Mouse (Mus musculus) stomach, embryonic 15.5 days (tissue): ENCODE results near the gene Supt5. TPM values are rescaled to one million over a fixed set of nuclear protein-coding genes. Genes with fewer than 3 reads are reported as not detected.

Experiments
- ATAC-seq: fragments of 200-750 bp; cut with Nextera tagmentation; 2 replicates; pipeline ENCODE4 v1.8.0; 2017; ENCODE audit warnings: low read depth, moderate number of reproducible peaks, moderate TSS enrichment; ENCODE audit not compliant: insufficient read depth, low FRiP score
- H3K27ac ChIP-seq: fragments of 300-500 bp; sonication (generic); 2 replicates; pipeline ENCODE4 v1.5.1; 2015; ENCODE audit warnings: mild to moderate bottlenecking, inconsistent platforms
- H3K27me3 ChIP-seq: fragments of 300-500 bp; sonication (generic); replicated peaks from 2 replicates; pipeline ENCODE4 v1.6.1; 2015; ENCODE audit warnings: inconsistent platforms
- H3K36me3 ChIP-seq: fragments of 300-500 bp; sonication (generic); 2 replicates; pipeline ENCODE4 v1.6.1; 2015; ENCODE audit warnings: inconsistent platforms
- H3K4me1 ChIP-seq: fragments of 300-500 bp; sonication (generic); 2 replicates; pipeline ENCODE4 v1.6.1; 2015; ENCODE audit warnings: inconsistent platforms
- H3K4me2 ChIP-seq: fragments of 300-500 bp; sonication (generic); 2 replicates; pipeline ENCODE4 v1.6.1; 2015; ENCODE audit warnings: mild to moderate bottlenecking, inconsistent platforms
- H3K4me3 ChIP-seq: fragments of 300-500 bp; sonication (generic); replicated peaks from 2 replicates; pipeline ENCODE4 v1.5.1; 2015; ENCODE audit warnings: inconsistent platforms
- H3K9ac ChIP-seq: fragments of 300-500 bp; sonication (generic); 2 replicates; pipeline ENCODE4 v1.6.1; 2015; ENCODE audit warnings: inconsistent platforms
- H3K9me3 ChIP-seq: fragments of 300-500 bp; sonication (generic); 2 replicates; pipeline ENCODE4 v1.6.1; 2016; ENCODE audit warnings: inconsistent platforms
- WGBS: fragments of 180-500 bp; shearing (Covaris S2); methylation state at CpG from one replicate; pipeline ENCODE4 v1.1.7; 2015; 5-methylcytosine and 5-hydroxymethylcytosine counted together
- polyA plus RNA-seq: library from polyadenylated mRNA; unstranded; fragments of >200 nt; fragmentation: Nextera tagmentation; extraction: Ambion mirVana; gene quantifications from 2 replicates; pipeline ENCODE4 v1.2.1, GENCODE M21; 2015

The Supt5 gene
- polyA plus RNA-seq, 1 experiment from 2014 or later: 70.6 TPM

DNA sequence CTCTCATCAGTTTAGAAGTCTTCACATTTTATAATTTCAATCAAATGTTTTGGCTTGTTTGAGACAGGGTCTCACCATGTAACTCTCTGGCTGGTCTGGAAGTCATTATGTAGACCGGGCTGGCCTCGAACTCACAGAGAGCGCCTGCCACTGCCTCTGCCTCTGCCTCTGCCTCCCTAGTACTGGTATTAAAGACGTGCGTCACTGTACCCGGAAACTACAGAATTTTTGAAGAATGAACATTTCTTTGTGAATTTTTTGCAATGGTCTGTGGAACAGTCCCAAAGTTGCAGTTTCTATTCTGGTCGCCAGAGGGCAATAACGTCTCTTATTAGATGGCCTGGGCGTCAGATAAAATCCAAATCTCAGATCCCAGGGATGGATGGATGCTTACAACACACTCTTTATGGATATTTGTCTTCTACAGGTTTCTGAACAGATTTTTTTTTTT, 34.6 kb upstream of the Supt5 start:
- peak; percentile 0; the same call in 1 of the 2 replicates for ATAC-seq
- peak overlapping the region; percentile 63 for H3K4me3 ChIP-seq
- H3K27me3 ChIP-seq: no peaks in the 10 kb centered on the region

DNA sequence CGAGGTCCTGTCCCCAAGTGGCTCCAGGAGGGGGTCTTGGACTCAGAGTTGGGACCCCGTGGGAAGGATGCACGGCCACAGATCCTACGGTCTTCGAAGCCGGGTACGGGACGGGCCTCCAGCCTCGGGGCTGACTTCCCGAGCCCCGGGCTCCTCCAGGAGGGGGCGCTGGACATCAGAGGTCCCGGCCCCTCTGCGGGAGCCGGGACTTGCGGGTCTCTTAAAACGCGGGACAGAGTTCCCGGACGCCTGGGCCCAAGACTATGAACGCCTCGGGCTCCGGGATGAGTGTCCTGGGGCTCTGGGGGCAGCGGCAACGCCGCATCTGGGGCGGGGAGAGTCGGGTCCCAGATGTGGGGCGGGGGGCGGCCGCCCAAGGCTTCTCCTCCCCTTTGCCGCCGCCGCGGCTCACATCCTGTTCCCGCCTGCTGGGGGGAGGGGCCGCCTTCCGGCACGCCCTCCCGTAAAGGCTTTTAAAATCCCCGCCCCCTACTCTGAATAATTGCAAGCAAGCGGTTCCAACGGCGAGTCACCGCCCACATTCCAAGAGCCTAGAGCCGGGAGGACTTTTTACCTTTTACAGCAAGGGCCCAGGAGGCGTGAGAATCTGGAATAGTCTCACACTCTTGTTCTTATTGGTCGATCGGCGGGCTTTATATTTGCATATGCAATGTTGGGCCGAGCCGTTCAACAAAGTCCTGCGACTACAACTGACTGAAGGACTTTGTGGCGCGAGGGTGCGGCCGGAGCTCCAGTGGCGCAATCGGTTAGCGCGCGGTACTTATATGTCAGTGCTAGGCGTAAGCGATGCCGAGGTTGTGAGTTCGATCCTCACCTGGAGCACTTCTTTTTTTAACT, 33.9 kb upstream of the Supt5 start, which contains the start of gene Plekhg2:
Gene Plekhg2 (minus strand): TSS at position 349 of the 858 bp plus-strand sequence.
- H3K4me2 ChIP-seq: peak within 1 kb of the TSS; percentile 69
- peak; percentile 89 for ATAC-seq
- H3K36me3 ChIP-seq: peaks cover 11% of the 10 kb centered on the region
- H3K4me1 ChIP-seq: peaks cover 33% of the 10 kb centered on the region
- H3K4me3 ChIP-seq: peak within 1 kb of the TSS; percentile 63
- WGBS: under 1% methylated on average over 66 of the region's 66 CpGs
- H3K9me3 ChIP-seq: no peaks in the 10 kb centered on the region
- peak within 1 kb of the TSS; percentile 58 for H3K9ac ChIP-seq
- no peaks in the 10 kb centered on the region for H3K27me3 ChIP-seq
- H3K27ac ChIP-seq: peak within 1 kb of the TSS; percentile 95

More for the DNA sequence above, 34.6 kb upstream of the Supt5 start:
- H3K9ac ChIP-seq: no peak overlapping the region; the same call in 1 of the 2 replicates
- H3K4me1 ChIP-seq: peaks cover 40% of the 10 kb centered on the region
- H3K9me3 ChIP-seq: no peaks in the 10 kb centered on the region
- WGBS: under 1% methylated on average over 9 of the region's 9 CpGs
- H3K27ac ChIP-seq: peak overlapping the region; percentile 95
- peaks cover 9% of the 10 kb centered on the region for H3K36me3 ChIP-seq
- H3K4me2 ChIP-seq: peak overlapping the region; percentile 69

GRCm38 (mm10) chr7:28371514-28371989, 33.0 kb upstream of the Supt5 start:
- H3K4me1 ChIP-seq: peaks cover 26% of the 10 kb centered on the region
- under 1% methylated on average over 40 of the region's 43 CpGs for WGBS
- ATAC-seq: no peak

GRCm38 (mm10) chr7:28370977-28371513, 32.5 kb upstream of the Supt5 start:
- ATAC-seq: no peak
- Histone ChIP-seq H3K9ac (peak overlapping the region; percentile 58), H3K27me3 (no peaks in the 10 kb centered on the region), H3K4me2 (peak overlapping the region; percentile 69), H3K4me1 (peaks cover 21% of the 10 kb centered on the region), H3K9me3 (no peaks in the 10 kb centered on the region), H3K4me3 (peak overlapping the region; percentile 63), H3K27ac (peak overlapping the region; percentile 95), H3K36me3 (peaks cover 19% of the 10 kb centered on the region)
- 4% methylated on average over 11 of the region's 11 CpGs for WGBS

More at GRCm38 (mm10) chr7:28371514-28371989, 33.0 kb upstream of the Supt5 start:
- Histone ChIP-seq H3K27ac (peak overlapping the region; percentile 95), H3K4me3 (peak overlapping the region; percentile 63), H3K9me3 (no peaks in the 10 kb centered on the region), H3K4me2 (peak overlapping the region; percentile 69), H3K36me3 (peaks cover 16% of the 10 kb centered on the region), H3K27me3 (no peaks in the 10 kb centered on the region), H3K9ac (peak overlapping the region; percentile 58)

DNA sequence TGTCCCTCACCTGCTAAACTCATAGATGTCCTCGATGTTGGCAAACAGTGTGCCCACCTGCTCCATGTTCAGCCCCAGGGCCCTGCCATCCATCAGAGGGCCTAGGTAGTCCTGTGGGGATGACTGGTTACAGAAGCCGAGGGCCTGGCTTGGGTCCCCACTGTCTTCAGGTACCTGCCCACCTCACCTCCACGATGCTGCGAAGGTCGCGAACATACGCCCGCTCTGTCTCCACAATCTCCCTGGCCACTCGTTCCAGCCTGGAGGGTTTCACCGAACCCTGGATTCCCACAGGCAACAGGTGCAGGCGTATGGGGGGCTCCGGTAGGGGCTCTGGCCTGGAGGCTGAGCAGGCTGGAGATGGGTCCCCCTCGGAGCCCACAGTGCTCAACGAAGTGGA, 31.5 kb upstream of the Supt5 start:
- peaks cover 27% of the 10 kb centered on the region for H3K36me3 ChIP-seq

GRCm38 (mm10) chr7:28368276-28368920, 29.9 kb upstream of the Supt5 start:
- 88% methylated on average over 16 of the region's 16 CpGs for WGBS
- no peak for ATAC-seq
- no peak overlapping the region for H3K27ac ChIP-seq
- peaks cover 16% of the 10 kb centered on the region for H3K4me1 ChIP-seq
- H3K4me3 ChIP-seq: no peak overlapping the region
- H3K27me3 ChIP-seq: no peaks in the 10 kb centered on the region
- H3K36me3 ChIP-seq: peaks cover 39% of the 10 kb centered on the region
- H3K9me3 ChIP-seq: no peaks in the 10 kb centered on the region
- H3K9ac ChIP-seq: no peak overlapping the region
- H3K4me2 ChIP-seq: no peak overlapping the region

More for the DNA sequence above, 31.5 kb upstream of the Supt5 start:
- no peaks in the 10 kb centered on the region for H3K27me3 ChIP-seq
- ATAC-seq: no peak
- H3K4me1 ChIP-seq: peaks cover 20% of the 10 kb centered on the region
- H3K9ac ChIP-seq: no peak overlapping the region
- H3K9me3 ChIP-seq: no peaks in the 10 kb centered on the region
- peak overlapping the region; percentile 69 for H3K4me2 ChIP-seq
- H3K27ac ChIP-seq: no peak overlapping the region
- H3K4me3 ChIP-seq: peak overlapping the region; percentile 63
- 89% methylated on average over 14 of the region's 14 CpGs for WGBS

GRCm38 (mm10) chr7:28367663-28368275, 29.2 kb upstream of the Supt5 start:
- no peak for ATAC-seq
- Histone ChIP-seq H3K9ac (no peak overlapping the region), H3K4me3 (no peak overlapping the region), H3K4me1 (peaks cover 16% of the 10 kb centered on the region), H3K9me3 (no peaks in the 10 kb centered on the region), H3K27ac (no peak overlapping the region), H3K27me3 (no peaks in the 10 kb centered on the region), H3K4me2 (no peak overlapping the region), H3K36me3 (peaks cover 42% of the 10 kb centered on the region)
- WGBS: 88% methylated on average over 16 of the region's 16 CpGs

GRCm38 (mm10) chr7:28362441-28363060, 24.0 kb upstream of the Supt5 start:
- 76% methylated on average over 16 of the region's 16 CpGs for WGBS

DNA sequence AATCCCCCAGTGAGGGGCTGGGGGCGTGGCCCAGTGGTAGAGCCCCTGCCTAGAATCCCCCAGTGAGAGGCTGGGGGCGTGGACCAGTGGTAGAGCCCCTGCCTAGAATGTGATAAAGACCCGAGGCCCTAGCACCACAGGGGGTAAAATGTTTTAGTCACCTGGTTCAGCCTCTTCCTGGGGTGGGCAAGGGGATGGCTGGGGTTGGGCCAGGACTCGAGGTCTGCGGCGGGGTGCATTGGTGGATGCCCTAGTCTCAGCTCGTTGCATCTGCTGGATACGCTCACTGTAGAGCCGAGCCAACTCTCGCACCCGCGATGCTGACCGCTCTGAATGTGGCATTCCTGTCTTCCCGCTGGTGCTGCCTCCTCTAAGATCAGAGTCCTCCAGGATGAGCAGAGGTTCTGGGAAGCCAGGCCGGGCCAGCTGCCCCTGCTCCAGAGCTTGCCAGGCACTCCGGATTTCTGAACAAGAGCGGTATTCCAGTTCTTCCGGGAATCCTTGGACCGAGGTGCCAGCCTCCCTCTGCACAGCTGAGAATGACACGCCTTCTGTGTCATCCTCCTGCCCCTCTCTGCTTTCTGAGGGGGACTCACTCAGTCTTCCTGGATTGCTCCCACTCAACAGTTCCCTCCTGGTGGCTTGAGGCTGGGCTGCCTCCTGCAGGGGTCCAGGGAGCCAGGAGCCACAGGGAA, 23.2 kb upstream of the Supt5 start:
- ATAC-seq: no peak
- H3K27me3 ChIP-seq: no peaks in the 10 kb centered on the region
- H3K36me3 ChIP-seq: peaks cover 66% of the 10 kb centered on the region

More at GRCm38 (mm10) chr7:28362441-28363060, 24.0 kb upstream of the Supt5 start:
- no peak overlapping the region for H3K9ac ChIP-seq
- no peak overlapping the region for H3K4me3 ChIP-seq
- peaks cover 19% of the 10 kb centered on the region for H3K4me1 ChIP-seq
- no peaks in the 10 kb centered on the region for H3K27me3 ChIP-seq
- no peak overlapping the region for H3K4me2 ChIP-seq
- no peaks in the 10 kb centered on the region for H3K9me3 ChIP-seq
- H3K27ac ChIP-seq: no peak overlapping the region
- H3K36me3 ChIP-seq: peaks cover 72% of the 10 kb centered on the region
- ATAC-seq: no peak

GRCm38 (mm10) chr7:28360291-28360690, 21.7 kb upstream of the Supt5 start:
- Histone ChIP-seq H3K4me2 (no peak overlapping the region), H3K36me3 (peaks cover 55% of the 10 kb centered on the region), H3K4me1 (peaks cover 27% of the 10 kb centered on the region), H3K9ac (no peak overlapping the region), H3K9me3 (no peaks in the 10 kb centered on the region), H3K27ac (no peak overlapping the region), H3K4me3 (no peak overlapping the region), H3K27me3 (no peaks in the 10 kb centered on the region)
- no peak for ATAC-seq
- WGBS: 92% methylated on average over 6 of the region's 6 CpGs

More for the DNA sequence above, 23.2 kb upstream of the Supt5 start:
- Histone ChIP-seq H3K27ac (no peak overlapping the region), H3K9ac (no peak overlapping the region), H3K4me3 (no peak overlapping the region), H3K4me2 (no peak overlapping the region), H3K4me1 (peaks cover 24% of the 10 kb centered on the region), H3K9me3 (no peaks in the 10 kb centered on the region)
- WGBS: 92% methylated on average over 20 of the region's 20 CpGs
